Mouse (Mus musculus) heart, adult 2 months (tissue): Measurements from ENCODE around the gene Mef2c.

Experiments used
- CTCF ChIP-seq: fragments of 200-600 bp; IDR thresholded peaks from 2 replicates; pipeline ENCODE4 v1.8.1; 2022; ENCODE audit warnings: antibody characterized with exemption, mild to moderate bottlenecking, moderate library complexity
- EP300 ChIP-seq: fragments of 200-500 bp; IDR thresholded peaks from 2 replicates; pipeline ENCODE4 v1.6.1; 2011; ENCODE audit warnings: low read depth, low read length, control low read depth; ENCODE audit not compliant: insufficient read depth

- TF ChIP-seq EP300 (no peak), CTCF (no peak)
Observed at GRCm38 (mm10) chr13:83524902-83525715, 21.3 kb downstream of the Mef2c start.
